Mouse (Mus musculus): Measurements from ENCODE around the gene Gcc1.

GRCm38 (mm10) chr6:28416981-28417380, 11.2 kb downstream of the Gcc1 start:
- TF ChIP-seq CTCF (conservative IDR thresholded peaks at IDR 0.05; ENCODE audit: low read length): no peak
- no peak for TF ChIP-seq NANOG (IDR thresholded peaks at IDR 0.05; ENCODE audit: borderline replicate concordance, low read length)

Measured in E14TG2a.4 (cell line).